Mouse (Mus musculus): ENCODE data around the gene Tex30.
"Not testable (repeated sequence)": the region's sequence is repeated elsewhere in the genome, so short reads cannot be mapped to it uniquely, and the experiment has no call there.

Tex30 gene

DNA sequence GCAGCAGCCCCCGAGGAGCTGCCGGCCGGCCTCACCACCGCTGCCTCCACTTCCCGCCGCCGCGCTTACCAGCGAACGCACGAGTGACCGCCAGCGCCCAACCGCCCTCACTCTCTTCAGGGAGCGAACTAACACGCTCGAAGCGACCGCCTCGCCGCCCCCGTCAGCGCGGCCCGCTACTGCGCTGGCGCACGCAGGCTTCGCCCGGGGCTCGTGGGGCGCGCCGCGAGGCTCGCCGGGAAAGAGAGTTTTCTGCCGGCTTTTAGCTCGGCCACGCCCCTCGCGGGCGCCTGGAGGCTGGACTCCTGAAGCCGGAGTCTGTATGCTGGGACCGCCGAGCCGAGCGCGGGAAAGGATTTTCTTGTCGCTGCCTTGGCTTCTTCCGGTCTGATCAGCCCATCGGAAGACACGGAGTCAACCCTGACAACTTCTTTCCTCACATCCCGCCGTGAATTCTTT lies at the start of gene Tex30:
Gene Tex30, minus strand, starts transcription at position 183 of the 459 bp plus-strand sequence.
- peak; percentile 95 for DNase-seq (ENCODE audit: low spot score)

DNA sequence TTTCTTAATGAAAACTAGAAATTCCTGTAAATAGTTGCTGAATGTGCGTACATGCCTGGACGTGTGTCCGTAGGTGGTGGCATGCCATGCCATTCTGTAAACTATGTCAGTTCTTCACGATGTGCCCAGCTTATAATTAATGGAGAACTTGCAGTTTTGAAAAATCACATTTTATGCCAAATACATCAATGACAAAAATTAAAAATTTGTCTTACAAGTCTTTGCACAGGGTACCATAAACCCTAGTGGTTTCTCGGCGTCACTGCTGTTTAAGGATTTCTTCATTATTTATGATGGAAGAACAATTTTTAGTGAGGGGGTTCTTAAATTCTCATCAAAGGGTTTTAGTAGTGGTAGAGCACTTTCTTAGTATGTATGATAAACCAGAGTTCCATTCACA lies 46.5 kb upstream of the Tex30 start:
- no peak for DNase-seq (ENCODE audit: low spot score)

DNA sequence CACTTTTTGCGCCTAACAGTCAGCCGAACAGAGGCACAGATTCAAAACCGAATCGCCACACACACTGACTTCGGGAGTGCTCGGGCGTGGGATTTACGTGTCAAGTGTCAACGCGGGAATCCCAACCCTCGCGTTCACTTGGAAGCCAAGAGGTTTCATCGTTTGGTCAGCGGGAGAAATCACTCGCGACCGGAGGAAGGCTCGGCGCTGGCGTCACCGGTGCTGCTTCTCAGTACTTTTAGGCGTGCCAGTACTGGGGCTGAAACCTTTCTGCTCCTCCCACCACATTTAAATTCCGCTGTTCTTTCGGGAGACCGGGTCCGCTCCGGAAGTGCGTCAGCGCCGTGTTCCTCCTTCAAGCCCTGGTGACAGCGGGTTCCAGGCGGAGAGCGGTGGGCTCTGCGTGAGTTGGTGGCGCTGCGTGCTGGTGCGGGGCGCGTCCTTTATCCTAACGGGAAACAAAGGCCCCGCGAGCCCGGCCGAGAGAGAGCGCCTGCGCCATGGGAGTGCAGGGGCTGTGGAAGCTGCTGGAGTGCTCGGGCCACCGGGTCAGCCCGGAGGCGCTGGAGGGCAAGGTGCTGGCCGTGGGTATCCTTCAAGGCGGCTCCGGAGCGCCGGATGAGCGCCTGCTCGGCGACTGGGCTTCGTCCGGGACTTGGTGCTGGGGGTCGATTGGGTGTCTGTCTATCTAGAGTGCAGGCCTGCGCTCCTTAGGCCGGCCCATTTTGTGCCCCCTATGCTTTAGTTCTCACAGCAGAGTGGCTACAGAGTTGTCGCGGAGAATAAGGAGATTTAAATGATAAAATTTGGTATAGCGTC lies 45.5 kb upstream of the Tex30 start, which contains the start of gene Ercc5:
Gene Ercc5, plus strand, starts transcription at position 182 of the 819 bp plus-strand sequence.
- peak; percentile 80 for DNase-seq (ENCODE audit: low spot score)

DNA sequence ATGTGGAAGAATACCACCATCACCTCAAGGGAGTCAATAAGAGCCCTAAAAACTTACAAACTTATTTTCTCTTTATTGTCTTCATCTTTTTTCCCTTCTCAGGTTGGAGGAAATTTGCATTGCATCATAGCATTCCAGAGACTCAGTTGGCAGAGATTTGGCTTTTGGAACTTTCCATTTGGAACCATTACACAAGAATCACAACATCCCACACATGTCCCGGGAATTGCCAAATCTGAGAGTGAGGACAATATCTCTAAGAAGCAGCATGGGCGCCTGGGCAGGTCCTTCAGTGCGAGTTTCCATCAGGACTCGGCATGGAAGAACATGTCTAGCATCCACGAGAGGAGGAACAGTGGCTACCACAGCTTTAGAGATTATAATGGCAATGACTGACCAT lies 40.5 kb upstream of the Tex30 start:
- no peak for DNase-seq (ENCODE audit: low spot score)

DNA sequence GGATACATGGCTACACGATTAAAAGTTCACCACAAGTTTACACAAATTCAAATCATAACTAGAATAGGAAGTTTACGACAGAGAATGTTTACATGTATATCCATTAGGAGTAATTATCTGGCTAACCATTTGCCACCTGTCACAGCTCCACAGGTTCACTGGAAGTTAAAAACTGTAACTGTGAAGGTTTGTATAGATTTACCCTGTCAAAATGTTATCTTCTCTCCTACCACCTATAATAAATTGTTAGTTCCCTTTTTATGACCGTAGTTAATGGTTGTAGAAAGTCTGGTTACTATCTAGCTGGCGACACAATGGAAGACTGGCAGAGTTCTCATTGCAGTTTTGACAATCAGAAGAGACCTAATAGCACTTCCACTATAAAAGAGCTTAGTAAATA lies 38.0 kb upstream of the Tex30 start:
- no peak for DNase-seq (ENCODE audit: low spot score)

DNA sequence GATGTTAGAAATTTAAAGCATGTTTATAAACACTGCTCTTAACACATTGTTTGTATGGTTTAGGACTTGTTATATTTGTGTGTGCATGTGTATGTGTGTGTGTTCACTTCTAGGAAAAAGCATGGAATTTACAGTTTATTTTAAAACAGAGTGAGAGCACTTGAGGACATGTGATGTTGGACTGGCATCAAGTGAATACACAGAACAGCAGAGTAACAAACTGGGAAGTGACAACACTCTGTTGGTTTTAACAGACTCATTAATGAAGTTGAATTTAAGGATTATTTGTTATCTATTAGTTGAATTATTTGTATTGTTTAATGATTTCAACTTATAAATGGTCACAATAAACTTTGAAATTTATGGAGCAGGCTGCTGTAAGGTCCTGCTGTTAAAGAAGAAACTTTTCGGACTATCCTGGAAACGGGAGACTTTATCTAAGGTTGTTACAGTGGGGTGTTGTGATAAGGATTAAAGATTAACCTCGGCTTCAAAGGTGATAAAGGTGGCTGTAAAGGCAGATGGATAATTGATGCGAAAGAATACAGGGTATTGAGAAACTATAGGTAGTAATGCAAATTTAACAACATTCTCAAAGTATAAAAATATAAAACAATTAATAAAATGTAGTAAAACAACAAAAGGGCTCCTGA lies 27.8 kb upstream of the Tex30 start:
- DNase-seq (ENCODE audit: low spot score), result no peak

DNA sequence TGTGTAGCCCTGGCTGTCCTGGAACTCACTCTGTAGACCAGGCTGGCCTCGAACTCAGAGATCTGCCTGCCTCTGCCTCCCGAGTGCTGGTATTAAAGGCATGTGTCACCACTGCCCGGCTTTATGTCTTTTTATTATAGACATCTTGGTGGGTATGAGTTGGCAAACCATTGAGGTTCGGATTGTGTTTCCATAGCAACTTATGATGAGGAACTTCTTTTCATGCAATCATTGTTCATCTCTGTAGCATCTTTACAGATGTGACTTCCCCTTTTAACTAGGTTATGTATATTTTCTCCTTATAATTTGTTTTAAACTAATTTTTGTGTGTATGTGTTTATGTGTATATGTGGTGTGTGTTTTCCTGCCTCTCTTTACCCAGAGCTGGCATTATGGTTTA lies 23.3 kb upstream of the Tex30 start:
- no peak for DNase-seq (ENCODE audit: low spot score)

DNA sequence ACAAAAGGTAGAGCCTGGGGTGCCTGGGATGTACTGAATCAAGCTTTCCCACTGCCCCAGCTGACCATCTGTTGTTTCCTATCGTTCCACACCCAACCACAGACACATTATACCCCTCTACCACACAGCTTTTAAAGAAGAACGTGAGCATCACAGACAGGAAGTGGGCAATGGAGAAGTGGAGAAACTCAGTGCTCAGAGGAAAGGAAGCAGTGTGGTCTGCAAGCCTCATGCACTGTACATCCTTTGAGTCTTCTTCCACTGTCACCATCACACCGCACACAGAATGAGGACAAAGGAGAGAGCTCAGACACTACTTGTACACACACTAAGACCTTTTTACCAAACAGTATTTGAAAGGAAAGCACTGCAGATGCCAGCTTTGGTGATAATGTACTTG lies 20.0 kb upstream of the Tex30 start:
- DNase-seq (ENCODE audit: low spot score), result no peak

DNA sequence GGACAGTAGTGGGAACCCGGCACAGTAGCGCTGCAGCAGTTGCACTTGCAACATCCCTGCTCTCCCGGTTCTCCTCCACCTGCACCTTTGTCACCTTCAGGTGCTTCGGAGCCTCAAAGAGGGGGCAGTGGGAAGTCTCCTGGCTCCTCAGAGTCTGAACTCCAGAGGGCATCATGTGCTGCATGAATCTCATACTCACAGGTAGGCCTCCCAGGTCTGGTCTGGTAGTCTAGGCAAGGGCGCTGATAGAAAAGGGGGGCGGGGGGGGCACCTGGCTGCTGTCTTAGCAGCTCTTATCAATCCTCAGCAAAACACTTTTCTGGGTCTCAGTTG lies 17.8 kb upstream of the Tex30 start:
- no peak for DNase-seq (ENCODE audit: low spot score)

DNA sequence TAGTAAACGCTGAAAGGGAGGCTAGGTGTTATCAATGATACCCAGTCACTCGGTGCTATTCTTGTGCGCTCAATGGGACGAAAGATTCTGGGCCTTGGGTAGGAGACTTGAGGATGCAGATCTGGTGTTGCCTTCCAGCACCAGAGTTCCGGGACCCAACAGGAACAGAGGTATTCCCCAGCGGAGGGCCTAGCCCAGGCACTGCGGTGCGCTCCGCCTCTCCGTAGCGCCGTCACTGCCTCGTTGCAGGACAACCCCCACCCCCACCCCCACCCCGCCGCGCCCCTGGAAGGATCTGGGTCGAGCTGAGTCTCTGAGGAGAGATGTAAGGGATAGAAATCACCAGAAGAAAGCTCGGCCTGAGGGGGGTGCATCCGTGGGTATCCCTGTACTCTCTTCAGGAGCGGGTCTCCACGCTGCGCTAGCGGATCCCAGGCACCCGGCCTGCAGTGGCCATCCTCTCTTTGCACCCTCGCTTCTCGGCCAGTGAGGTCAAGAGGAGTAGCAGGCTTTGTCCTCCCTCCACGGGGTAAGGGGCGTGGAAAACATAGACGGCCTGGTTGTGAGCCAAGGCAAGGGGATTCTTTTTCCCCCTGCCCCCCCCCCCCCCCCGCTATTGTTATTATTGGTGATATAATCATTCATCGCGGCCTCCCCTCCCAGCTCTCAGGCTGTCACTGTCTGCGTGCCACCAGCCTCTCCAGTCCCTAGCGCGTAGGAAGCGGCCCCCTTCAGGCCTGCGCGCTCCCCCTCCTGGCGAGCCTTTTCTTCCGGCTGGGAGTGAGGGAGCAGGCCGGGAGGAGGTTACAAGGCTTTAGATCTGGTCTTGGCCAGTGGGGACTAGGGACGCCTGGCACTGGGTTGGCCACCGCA lies 17.2 kb upstream of the Tex30 start:
- peak; percentile 84 for DNase-seq (ENCODE audit: low spot score)

DNA sequence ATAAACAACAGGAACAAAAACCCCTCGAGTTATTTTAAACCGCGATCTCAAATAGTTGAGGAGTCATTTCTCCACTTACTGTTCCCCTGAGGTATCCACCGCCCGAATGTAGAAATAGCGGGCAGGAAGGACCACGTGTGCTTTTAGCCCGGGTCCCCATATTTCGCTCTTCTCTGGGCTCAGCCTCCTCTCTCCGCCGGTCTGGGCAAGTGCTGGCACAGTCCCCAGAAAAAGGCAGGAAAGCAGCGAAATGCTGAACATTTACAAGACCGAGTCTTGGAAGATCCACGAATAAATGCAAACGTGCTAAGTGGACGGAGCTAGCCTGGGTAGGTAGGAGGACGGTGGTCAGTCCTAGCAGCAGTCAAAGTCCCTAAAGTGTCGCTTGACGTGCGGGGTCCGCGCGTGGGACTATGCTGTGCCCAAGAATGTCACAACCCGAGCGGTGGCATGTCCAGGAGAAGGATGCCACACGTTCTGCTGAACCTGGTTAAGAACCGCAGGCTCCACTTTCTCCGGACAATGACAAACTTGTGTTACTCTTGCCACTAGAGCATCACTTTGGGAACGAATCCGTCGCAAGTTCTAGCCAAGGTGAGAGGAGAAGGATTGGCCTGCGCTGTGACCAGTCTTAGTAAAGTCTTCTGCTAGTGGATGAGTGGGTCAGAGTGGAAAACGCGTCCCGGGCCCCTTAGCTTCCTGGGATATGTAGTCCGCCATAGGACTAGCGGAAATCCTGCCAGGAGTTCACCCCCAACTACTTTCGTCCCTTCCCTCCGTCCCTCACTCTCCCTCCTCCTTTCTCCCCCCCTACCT lies 16.2 kb upstream of the Tex30 start, which contains the start of the genes Kdelc1 and Bivm:
Gene Kdelc1, minus strand, starts transcription at position 570 of the 816 bp plus-strand sequence.
Gene Bivm, plus strand, starts transcription at position 719 of the 816 bp plus-strand sequence.
- DNase-seq (ENCODE audit: low spot score), result peak; percentile 81

DNA sequence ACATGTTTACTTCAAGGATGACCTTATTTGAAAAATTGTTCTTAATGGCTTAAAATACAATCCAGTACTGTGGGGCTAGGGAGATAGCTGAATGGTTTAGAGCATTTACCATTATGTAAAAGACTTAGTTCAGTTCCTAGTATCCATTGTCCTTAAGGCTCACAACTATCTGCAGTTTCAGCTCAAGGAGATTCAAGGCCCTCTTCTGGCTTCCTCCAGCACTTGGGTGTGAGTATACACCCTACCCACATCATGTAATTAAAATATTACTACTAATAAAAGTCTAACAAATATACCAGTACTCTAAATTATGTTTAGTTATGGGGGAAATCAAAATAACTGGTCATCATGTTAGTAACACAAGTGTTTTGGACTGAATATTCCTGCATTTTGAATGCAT lies 15.3 kb upstream of the Tex30 start:
- no peak for DNase-seq (ENCODE audit: low spot score)

DNA sequence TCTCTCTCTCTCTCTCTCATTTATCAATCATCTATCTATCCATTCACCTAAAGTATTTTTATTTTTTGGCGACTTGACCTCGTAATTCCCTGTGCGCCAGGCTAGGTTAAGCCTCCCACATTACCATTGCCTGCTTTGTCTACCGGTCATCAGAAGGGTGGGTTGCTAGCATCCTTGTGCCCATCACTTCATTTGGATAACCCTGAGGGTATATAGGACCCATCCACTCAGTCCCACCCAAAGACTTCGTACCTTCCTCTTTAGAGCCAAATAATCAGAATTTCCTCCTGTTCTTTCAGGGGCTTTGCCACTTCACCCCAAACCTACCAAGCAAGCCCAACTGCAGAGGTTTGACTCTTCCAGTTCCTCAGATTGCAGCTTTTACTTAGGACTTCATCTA lies 698 bp upstream of the Tex30 start:
- no peak for DNase-seq (ENCODE audit: low spot score)

DNA sequence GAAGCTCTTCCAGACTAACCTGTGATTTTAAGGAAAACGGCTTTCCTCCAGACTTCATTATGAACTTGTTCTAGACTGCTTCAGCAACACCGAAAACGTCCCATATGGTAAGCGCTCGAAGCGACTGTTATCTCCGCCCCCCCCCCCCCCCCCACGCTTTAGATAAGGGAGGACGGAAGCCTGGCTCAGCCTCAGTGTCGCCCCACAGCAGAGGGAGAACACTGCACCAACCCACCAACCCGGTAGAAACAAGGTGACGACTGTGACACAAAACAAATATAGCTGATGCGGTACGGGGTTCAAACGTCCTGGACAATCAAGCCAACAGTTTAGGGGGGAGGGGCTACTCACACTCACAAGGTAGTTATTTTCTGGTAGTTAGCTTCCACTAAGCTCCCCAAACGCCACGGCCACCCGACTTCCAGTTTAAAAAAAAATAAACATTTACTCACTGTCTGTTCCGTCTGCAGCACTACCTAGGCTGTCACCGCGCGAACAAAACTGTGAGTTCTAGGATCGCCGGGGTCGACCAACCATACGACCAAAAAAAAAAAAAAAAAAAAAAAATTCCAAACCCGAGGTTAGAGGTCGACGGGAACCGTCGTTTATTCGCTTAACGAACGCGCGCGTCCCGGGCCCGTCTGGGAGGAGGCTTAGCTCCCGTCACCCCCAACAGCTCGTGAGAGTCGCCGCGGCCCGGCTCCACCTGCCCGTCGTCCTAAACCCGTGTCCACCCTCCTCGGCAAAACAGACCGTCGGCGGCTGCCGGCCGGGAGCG lies 604 bp downstream of the Tex30 start:
- peak; percentile 14 for DNase-seq (ENCODE audit: low spot score)

DNA sequence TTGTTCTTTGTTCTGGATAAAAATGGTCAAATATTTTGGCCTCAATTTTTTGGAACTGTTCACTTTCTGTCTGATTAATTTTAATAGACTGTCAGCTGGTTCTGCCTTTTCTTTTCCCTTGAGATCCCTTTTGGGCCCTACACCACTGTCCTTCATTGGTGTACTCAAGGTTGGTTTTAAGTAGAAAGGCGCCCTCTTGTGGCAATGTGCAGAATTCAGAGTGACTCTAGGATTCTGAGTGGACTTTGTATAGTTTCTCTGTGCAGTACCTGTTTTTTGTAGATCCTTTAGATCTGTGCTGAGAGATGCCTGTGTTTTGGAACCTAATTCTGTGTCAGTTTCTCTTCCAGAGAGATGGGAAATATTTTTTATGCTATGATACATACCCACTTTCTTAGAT lies 37.6 kb downstream of the Tex30 start:
- DNase-seq (ENCODE audit: low spot score), result peak; percentile 42

DNA sequence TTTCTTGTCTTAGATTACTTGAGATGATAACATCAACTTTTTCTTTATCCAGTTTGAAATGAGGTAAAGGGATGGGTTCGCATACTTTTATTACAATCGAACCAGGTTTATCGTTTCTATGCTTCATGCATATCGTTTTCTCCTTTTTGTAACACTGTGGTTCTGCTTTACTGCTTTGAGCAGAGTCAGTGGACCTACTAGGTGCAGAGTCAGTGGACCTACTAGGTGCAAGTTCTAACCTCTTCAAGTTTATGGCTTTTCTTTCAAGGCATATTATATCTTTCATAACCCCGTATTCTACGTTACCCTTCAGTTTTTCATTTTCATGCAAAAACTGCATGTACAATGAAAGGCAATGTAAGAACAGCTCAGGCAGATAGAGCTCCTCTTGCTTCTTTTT lies 38.8 kb downstream of the Tex30 start:
- DNase-seq (ENCODE audit: low spot score), result no peak

DNA sequence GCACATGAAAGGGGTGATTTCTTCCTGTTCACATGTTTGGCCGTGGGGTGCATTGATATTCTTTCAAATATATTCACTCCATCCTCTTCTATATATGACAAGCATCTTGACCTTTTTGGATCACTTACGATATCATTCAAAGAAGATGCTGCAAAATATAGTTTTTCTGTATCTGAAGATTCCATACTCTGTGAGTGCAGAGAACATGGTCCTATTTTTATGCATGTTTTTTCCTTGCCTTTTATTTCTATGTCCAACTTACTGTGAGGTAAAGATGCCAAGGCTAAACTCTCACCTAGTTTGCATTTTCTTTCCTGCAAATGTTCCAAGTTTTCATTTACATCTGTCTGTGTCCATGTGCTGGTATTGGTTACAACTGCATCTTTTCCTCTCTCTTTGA lies 40.4 kb downstream of the Tex30 start, which contains the start of gene Gm8251:
Gene Gm8251, minus strand, starts transcription at position 101 of the 400 bp plus-strand sequence.
- DNase-seq (ENCODE audit: low spot score), result no peak

DNA sequence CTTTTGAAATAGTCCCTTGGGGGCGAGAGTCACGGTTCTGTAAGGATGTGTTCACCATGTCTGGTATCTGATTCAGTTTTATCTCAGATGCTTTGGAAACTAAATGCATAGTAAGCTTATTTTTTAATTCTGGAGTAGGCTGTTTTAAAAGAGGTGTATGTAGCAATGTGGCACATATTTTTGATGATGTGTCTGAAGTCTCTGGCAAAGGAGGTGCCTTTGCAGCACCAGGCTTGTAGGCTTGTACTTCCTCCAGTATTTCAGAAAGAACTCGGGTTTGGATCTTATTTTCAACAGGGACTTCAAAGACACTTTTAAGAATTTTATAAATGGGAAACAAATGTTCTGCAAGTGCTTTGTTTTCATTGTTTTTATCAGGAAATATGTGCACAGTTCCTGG lies 44.4 kb downstream of the Tex30 start:
- DNase-seq (ENCODE audit: low spot score), result no peak

DNA sequence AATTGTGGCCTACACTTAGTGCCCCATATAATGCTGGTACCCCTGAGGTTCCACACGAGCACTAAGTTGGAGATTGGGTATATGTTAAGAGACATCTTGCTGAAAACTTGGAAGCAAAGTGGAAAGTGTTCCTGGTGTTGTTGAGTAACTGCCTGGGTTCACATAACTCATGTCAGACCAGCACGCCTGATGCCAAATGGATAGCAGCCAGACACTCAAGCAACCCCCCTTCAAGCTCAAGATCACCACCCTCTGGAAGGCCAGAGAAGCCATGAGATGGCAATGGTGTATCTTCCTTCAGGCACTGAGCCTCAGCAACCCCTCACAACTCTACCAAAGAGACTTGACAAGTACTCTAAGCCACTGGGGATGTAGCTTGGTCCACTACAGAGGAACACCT lies 55.7 kb downstream of the Tex30 start:
- DNase-seq (ENCODE audit: low spot score), result no peak

DNA sequence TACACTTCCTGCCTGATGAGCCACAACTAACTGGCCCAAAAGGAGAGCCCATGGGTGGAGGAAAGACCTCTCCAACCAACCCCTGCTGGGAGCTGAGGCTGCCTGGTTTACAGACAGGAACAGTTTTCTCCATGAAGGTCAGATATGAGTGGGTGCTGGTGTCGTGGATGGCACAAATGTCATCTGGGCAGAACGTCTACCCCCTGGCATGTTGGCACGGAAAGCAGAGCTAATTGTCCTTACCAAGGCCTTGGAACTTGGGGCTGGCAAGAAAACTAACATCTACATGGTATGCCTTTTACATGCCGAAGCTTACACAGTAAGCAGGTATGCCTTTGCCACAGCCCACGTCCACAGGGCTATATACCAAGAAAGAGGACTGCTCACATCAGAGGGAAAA lies 56.6 kb downstream of the Tex30 start:
- DNase-seq (ENCODE audit: low spot score), result not testable (repeated sequence)

DNA sequence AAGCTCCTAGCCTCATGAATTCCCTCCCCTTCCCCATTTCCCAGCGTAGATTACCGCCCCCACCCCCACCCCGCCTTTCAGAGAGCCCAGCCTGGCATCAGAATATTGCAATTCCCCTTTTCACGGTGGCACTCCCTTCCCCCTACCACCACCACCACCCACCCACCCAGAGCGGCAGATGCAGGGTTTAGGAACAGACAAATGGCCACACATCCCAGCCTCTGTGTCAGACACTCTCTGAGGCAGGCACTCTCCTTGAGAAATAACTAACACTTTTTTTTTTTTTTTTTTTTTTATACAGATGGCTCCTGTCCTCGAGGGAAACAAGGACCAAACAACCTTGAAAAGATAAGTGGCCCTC lies 59.7 kb downstream of the Tex30 start:
- no peak for DNase-seq (ENCODE audit: low spot score)
